Mouse (Mus musculus): ENCODE measurements around the gene Gm49425. TPM values are rescaled to one million over a fixed set of nuclear protein-coding genes. Genes with fewer than 3 reads are reported as not detected.

The Gm49425 gene
- not detected for total RNA-seq (2023)

DNA sequence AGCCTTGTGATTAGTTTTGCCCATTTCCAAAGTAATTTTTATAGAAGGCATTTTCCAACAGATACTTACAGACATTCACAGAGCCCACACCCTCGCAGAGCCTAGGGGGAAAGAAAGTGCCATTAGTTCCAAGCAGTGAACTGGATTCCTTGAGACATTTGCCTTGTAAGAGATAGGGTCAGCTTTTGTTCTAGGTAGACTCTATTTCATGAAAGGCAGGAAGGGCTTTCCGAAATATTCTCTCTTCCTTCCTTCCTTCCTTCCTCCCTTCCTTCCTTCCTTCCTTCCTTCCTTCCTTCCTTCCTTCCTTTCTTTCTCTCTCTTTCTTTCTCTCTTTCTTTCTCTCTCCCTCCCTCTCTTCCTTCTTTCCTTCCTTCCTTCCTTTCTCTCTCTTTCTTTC is at the start of gene Gm49425:
Gene Gm49425 (minus strand): TSS at position 101 of the 400 bp plus-strand sequence.

DNA sequence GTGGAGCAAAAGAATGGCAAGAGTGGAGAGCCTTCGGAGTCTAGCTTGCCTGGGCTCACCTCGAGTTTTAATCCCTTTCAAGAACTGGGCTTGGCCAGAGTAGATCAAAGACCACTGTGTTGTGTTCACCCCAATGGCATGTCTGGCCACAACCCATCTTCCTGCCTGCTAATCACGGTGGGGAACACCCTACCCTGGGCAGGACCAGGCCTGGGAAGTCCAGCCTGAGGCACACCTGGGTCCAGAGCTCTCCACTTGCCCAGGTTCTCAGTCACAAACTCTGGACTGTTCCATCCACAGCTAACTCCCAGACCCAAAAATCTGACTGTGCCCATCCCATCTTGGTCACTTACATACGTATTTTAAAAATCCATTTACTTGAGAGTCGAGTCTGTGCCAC is 45.8 kb upstream of the Gm49425 start, which contains the start of gene Krt90:
Gene Krt90 (minus strand): TSS at position 101 of the 400 bp plus-strand sequence.

GRCm38 (mm10) chr15:101550567-101550966 is 33.5 kb upstream of the Gm49425 start, which contains the start of gene Krt82:
TSS of gene Krt82 (minus strand) at chr15:101550667.

GRCm38 (mm10) chr15:101532720-101533119 is 15.7 kb upstream of the Gm49425 start, which contains the start of gene Krt84:
TSS of gene Krt84 (minus strand) at chr15:101532820.

DNA sequence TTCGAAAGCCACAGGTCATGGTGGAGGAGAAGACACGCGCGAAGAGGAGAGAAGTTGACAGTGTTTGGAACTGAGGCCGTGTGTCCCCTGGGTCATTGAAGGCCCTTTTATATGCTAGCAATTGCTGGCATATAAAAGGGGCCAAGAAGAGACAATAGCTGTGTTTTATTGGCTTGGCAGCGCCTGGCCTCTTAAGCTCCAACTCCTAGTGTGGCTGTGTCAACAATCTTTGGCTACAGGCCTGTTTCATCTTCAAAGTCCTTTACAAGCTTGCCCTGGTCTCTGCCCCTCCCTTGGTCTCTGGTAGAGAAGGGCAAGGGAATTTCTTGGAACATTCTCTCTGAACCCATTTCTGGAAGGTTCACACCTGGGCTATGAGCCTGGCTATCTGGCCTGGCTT is 25.6 kb downstream of the Gm49425 start, which contains the start of gene Krt83:
Gene Krt83 (minus strand): TSS at position 82 of the 400 bp plus-strand sequence.

GRCm38 (mm10) chr15:101472952-101473528 is 44.0 kb downstream of the Gm49425 start, which contains the start of gene Krt86:
TSS of gene Krt86 (plus strand) at chr15:101473478.

Other genes starting within 250 kb of the Gm49425 start
- gene Atg101, start 233.0 kb downstream of the Gm49425 start, total RNA-seq (2023) = 10 to 100 TPM; 42.9 to 44.5 TPM
- gene 6030408B16Rik, start 224.0 kb downstream of the Gm49425 start, total RNA-seq (2023) = under 1 TPM; 0.46 to 0.79 TPM
- gene Krt80, start 147.1 kb downstream of the Gm49425 start, total RNA-seq (2023) = 100 to 1,000 TPM; 169 to 182 TPM
- 1 to 10 TPM; 6.9 to 7.7 TPM for gene Krt7, start 106.2 kb downstream of the Gm49425 start, total RNA-seq (2023)
- not detected for gene Krt87, start 78.5 kb downstream of the Gm49425 start, total RNA-seq (2023)
- gene Krt88, start 69.5 kb downstream of the Gm49425 start, total RNA-seq (2023) = not detected
- not detected for gene Krt81, start 53.5 kb downstream of the Gm49425 start, total RNA-seq (2023)
- gene Krt86, start 43.8 kb downstream of the Gm49425 start, total RNA-seq (2023) = under 1 TPM; 0.27 to 0.73 TPM
- not detected for gene Krt83, start 25.7 kb downstream of the Gm49425 start, total RNA-seq (2023)
- gene Krt84, start 15.6 kb upstream of the Gm49425 start, total RNA-seq (2023) = not detected
- gene Krt82, start 33.4 kb upstream of the Gm49425 start, total RNA-seq (2023) = not detected
- not detected for gene Krt90, start 45.7 kb upstream of the Gm49425 start, total RNA-seq (2023)
- not detected for gene Krt75, start 56.6 kb upstream of the Gm49425 start, total RNA-seq (2023)
- gene Gm5414, start 110.9 kb upstream of the Gm49425 start, total RNA-seq (2023) = not detected
- gene Gm5478, start 130.1 kb upstream of the Gm49425 start, total RNA-seq (2023) = not detected
- gene Krt6b, start 163.0 kb upstream of the Gm49425 start, total RNA-seq (2023) = not detected
- not detected for gene Krt6a, start 177.0 kb upstream of the Gm49425 start, total RNA-seq (2023)
- not detected for gene Krt5, start 195.6 kb upstream of the Gm49425 start, total RNA-seq (2023)
- not detected for gene Krt71, start 225.8 kb upstream of the Gm49425 start, total RNA-seq (2023)

All from monocyte, adult 59 days (primary cell).